Mouse (Mus musculus): ENCODE data around the gene AL607142.1.

DNA sequence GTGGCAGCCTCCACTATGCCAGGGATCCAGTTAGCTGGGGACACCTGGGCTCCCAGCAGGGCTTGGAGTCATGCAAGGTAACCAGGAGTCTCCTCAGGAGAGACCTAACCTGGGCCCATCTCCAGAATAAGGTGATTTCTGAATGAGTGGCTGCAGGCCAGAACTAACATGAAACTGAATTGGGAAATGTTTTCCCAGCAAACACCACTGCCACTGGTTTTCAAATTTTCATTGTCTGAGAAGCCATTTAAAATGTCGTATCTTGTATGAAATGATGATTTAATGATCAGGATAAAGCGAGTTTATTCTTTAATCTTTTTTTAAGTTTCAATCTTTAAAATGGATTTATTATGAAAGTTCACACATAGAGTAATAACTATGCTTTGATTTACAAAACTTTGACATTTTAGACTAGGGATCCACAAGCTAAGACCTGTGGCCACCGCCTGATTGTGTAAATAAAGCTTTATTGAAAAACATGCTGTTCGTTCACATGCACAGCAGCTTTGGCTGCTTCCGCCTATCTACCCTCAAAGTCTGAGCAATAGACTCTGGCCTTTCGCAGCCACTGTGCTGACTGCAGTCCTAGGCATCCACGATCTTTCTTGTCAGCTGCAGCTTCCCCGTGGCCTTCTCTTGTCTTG lies 2.9 kb downstream of the AL607142.1 start:
- no peak for TF ChIP-seq HCFC1 (IDR thresholded peaks at IDR 0.05; ENCODE audit: borderline replicate concordance, insufficient read depth, low read length)
- no peak for TF ChIP-seq ZC3H11A (IDR thresholded peaks at IDR 0.05; ENCODE audit: borderline replicate concordance, low read depth, low read length)
- no peak for TF ChIP-seq MAFK (IDR thresholded peaks at IDR 0.05; ENCODE audit: insufficient read depth, low read depth, low read length)
- no peak for TF ChIP-seq CHD2 (IDR thresholded peaks at IDR 0.05; ENCODE audit: low read depth, low read length)

Measured in ES-E14 (cell line).